Mouse (Mus musculus): ENCODE measurements at regions not wholly inside any gene's neighbourhood (a gene's known extent, or its start where the extent isn't known, plus 50 kb on each side); places are given as distances from the start of the nearest gene placed in this dataset.

DNA sequence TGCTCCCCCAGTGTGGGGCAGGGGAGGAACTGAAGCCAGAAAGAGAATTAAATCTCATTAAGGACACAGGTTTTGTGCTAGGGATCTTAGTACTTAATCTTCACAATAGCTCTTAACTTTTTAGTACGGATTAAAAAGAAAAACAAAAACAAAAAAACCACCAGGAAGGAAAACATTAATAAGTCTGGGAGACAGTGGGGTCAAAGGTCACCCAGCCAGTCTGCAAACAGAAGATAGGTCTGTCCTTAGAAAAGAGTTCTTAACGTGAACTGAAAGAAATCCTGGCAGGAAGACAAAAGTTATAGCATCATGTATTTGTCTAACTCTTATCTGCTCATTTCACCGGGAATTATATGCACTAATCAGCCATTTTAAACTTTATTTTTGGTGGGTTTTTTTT is 158.8 kb upstream of the Ell2 start:
- 35% methylated on average over 3 of the region's 3 CpGs for WGBS
- H3K36me3 ChIP-seq (ENCODE audit: control insufficient read depth, insufficient read depth, low read length) = no peaks in the 10 kb centered on the region
- H3K4me3 ChIP-seq (ENCODE audit: low read depth, low read length) = no peak overlapping the region
- no peaks in the 10 kb centered on the region for H3K27me3 ChIP-seq (ENCODE audit: control insufficient read depth, insufficient read depth, low read length)
- no peak overlapping the region for H3K27ac ChIP-seq (ENCODE audit: low read depth, low read length)
- H3K4me1 ChIP-seq (replicated peaks; ENCODE audit: control insufficient read depth, insufficient read depth, low read length) = no peaks in the 10 kb centered on the region
- H3K9ac ChIP-seq (ENCODE audit: low read length) = no peak overlapping the region
- no peaks in the 10 kb centered on the region for H3K9me3 ChIP-seq (ENCODE audit: control insufficient read depth, low read length)
- ATAC-seq (replicated peaks; ENCODE audit: low FRiP score) (no peak), DNase-seq (ENCODE audit: low spot score) (no peak)
- no peak overlapping the region for H3K4me2 ChIP-seq (ENCODE audit: low read depth, low read length, severe bottlenecking)

DNA sequence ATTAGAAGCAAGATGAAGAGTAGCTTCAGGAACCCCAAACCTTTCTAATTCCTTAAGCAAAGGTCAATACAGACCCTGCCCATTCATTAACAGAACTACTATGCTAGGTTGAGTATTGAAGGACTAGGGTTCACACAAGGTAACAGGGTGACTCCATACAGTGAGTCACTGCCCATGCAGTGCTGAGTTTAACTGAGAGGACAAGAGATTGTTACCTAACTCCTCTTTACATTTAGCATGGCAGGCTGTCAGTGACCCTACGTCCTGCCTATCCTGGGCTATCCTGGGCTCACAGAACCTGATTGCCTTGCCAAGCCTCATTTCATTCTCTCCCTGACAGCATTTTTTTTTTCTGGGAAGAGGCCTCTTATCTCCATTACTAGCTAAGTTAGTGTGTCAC is 127.6 kb upstream of the Ell2 start:
- 77% methylated on average over 1 of the region's 1 CpGs for WGBS

DNA sequence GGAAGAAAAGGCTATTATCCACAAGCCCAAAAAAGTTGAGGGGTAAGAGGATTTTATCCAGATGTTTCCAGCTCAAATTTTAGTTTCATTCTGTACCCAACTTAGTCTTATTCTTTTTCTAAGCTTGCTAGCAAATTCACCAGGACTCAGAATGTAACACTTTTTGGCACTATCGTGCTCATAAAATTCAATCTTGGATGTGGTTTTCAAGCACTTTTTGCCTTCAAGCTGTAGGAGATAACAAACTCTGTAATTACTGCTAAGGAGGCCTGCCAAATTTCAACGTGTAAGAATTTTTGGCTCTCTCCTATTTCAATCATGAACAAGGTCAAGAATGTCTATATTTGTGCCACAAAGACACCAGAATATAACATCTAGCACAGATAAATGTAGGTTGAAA is 115.7 kb upstream of the Ell2 start:
- no peak overlapping the region for H3K4me3 ChIP-seq (ENCODE audit: low read depth, low read length)
- H3K36me3 ChIP-seq (ENCODE audit: control insufficient read depth, insufficient read depth, low read length) = no peaks in the 10 kb centered on the region
- no peak overlapping the region for H3K9ac ChIP-seq (ENCODE audit: low read length)
- no peak overlapping the region for H3K4me2 ChIP-seq (ENCODE audit: low read depth, low read length, severe bottlenecking)
- no peaks in the 10 kb centered on the region for H3K4me1 ChIP-seq (replicated peaks; ENCODE audit: control insufficient read depth, insufficient read depth, low read length)
- 84% methylated on average over 2 of the region's 2 CpGs for WGBS
- DNase-seq (ENCODE audit: low spot score) (no peak), ATAC-seq (replicated peaks; ENCODE audit: low FRiP score) (no peak)
- no peaks in the 10 kb centered on the region for H3K9me3 ChIP-seq (ENCODE audit: control insufficient read depth, low read length)
- no peaks in the 10 kb centered on the region for H3K27me3 ChIP-seq (ENCODE audit: control insufficient read depth, insufficient read depth, low read length)
- H3K27ac ChIP-seq (ENCODE audit: low read depth, low read length) = no peak overlapping the region

More for the DNA sequence above, 127.6 kb upstream of the Ell2 start:
- Histone ChIP-seq H3K4me3 (ENCODE audit: low read depth, low read length) (no peak overlapping the region), H3K27me3 (ENCODE audit: control insufficient read depth, insufficient read depth, low read length) (no peaks in the 10 kb centered on the region), H3K27ac (ENCODE audit: low read depth, low read length) (no peak overlapping the region), H3K4me2 (ENCODE audit: low read depth, low read length, severe bottlenecking) (no peak overlapping the region), H3K36me3 (ENCODE audit: control insufficient read depth, insufficient read depth, low read length) (no peaks in the 10 kb centered on the region), H3K4me1 (replicated peaks; ENCODE audit: control insufficient read depth, insufficient read depth, low read length) (no peaks in the 10 kb centered on the region), H3K9me3 (ENCODE audit: control insufficient read depth, low read length) (no peaks in the 10 kb centered on the region), H3K9ac (ENCODE audit: low read length) (no peak overlapping the region)
- DNase-seq (ENCODE audit: low spot score) (no peak), ATAC-seq (replicated peaks; ENCODE audit: low FRiP score) (no peak)

DNA sequence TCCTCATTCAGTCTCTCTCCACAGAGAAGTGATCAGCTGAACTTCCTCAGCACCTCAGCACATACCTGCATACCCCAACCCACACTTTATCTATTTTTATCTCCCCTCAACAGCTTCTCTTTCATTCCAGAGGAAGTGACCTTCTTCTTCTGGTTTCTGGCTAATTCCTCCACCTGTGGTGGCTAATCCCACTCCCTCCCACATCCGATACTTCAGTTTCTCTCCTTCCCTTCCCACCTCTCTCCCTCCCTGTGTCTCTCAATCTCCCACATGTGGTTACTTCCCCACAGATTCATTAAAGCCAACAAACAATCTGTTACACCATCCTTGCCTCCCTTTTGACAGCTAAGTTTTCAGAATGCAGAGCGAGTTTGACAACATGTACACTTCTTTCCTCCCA is 109.7 kb upstream of the Ell2 start:
- Histone ChIP-seq H3K4me3 (ENCODE audit: low read depth, low read length) (no peak overlapping the region), H3K9me3 (ENCODE audit: control insufficient read depth, low read length) (no peaks in the 10 kb centered on the region), H3K9ac (ENCODE audit: low read length) (no peak overlapping the region), H3K4me2 (ENCODE audit: low read depth, low read length, severe bottlenecking) (no peak overlapping the region), H3K27me3 (ENCODE audit: control insufficient read depth, insufficient read depth, low read length) (no peaks in the 10 kb centered on the region), H3K27ac (ENCODE audit: low read depth, low read length) (no peak overlapping the region), H3K36me3 (ENCODE audit: control insufficient read depth, insufficient read depth, low read length) (no peaks in the 10 kb centered on the region), H3K4me1 (replicated peaks; ENCODE audit: control insufficient read depth, insufficient read depth, low read length) (no peaks in the 10 kb centered on the region)
- ATAC-seq (replicated peaks; ENCODE audit: low FRiP score) (no peak), DNase-seq (ENCODE audit: low spot score) (no peak)
- WGBS = 84% methylated on average over 2 of the region's 2 CpGs

- DNase-seq (ENCODE audit: low spot score) (no peak), ATAC-seq (replicated peaks; ENCODE audit: low FRiP score) (no peak)
- Histone ChIP-seq H3K27ac (ENCODE audit: low read depth, low read length) (no peak overlapping the region), H3K4me1 (replicated peaks; ENCODE audit: control insufficient read depth, insufficient read depth, low read length) (no peaks in the 10 kb centered on the region), H3K4me2 (ENCODE audit: low read depth, low read length, severe bottlenecking) (no peak overlapping the region), H3K4me3 (ENCODE audit: low read depth, low read length) (no peak overlapping the region), H3K9me3 (ENCODE audit: control insufficient read depth, low read length) (no peaks in the 10 kb centered on the region), H3K27me3 (ENCODE audit: control insufficient read depth, insufficient read depth, low read length) (no peaks in the 10 kb centered on the region), H3K9ac (ENCODE audit: low read length) (no peak overlapping the region), H3K36me3 (ENCODE audit: control insufficient read depth, insufficient read depth, low read length) (no peaks in the 10 kb centered on the region)
Measured at GRCm38 (mm10) chr13:75598186-75598585, 108.4 kb upstream of the Ell2 start.

- DNase-seq (ENCODE audit: low spot score) (no peak), ATAC-seq (replicated peaks; ENCODE audit: low FRiP score) (no peak)
- Histone ChIP-seq H3K36me3 (ENCODE audit: control insufficient read depth, insufficient read depth, low read length) (no peaks in the 10 kb centered on the region), H3K9me3 (ENCODE audit: control insufficient read depth, low read length) (no peaks in the 10 kb centered on the region), H3K27ac (ENCODE audit: low read depth, low read length) (no peak overlapping the region), H3K4me2 (ENCODE audit: low read depth, low read length, severe bottlenecking) (no peak overlapping the region), H3K9ac (ENCODE audit: low read length) (no peak overlapping the region), H3K27me3 (ENCODE audit: control insufficient read depth, insufficient read depth, low read length) (no peaks in the 10 kb centered on the region), H3K4me1 (replicated peaks; ENCODE audit: control insufficient read depth, insufficient read depth, low read length) (no peaks in the 10 kb centered on the region), H3K4me3 (ENCODE audit: low read depth, low read length) (no peak overlapping the region)
- 95% methylated on average over 1 of the region's 1 CpGs for WGBS
Measured at GRCm38 (mm10) chr13:75598675-75599074, 107.9 kb upstream of the Ell2 start.

DNA sequence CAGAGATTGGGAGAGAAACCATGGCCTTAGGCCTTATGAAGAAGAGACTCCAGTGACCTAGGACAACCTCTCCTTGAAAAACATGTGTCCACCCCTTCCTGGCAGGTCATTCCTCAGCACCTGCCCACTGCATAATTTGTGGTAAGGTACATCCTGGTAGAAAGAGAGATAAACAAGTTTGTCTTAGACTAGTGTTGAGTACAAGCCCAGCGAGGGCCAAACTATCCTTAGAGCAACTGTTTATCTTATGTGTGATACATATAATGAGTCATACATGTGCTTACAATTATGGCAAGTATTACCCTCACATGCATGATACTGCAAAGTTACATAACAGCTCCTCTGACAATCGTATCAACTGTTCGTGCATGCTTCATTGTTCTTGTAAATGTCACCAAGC is 83.3 kb upstream of the Ell2 start:
- Histone ChIP-seq H3K9me3 (ENCODE audit: control insufficient read depth, low read length) (no peaks in the 10 kb centered on the region), H3K9ac (ENCODE audit: low read length) (no peak overlapping the region), H3K36me3 (ENCODE audit: control insufficient read depth, insufficient read depth, low read length) (no peaks in the 10 kb centered on the region), H3K4me3 (ENCODE audit: low read depth, low read length) (no peak overlapping the region), H3K27me3 (ENCODE audit: control insufficient read depth, insufficient read depth, low read length) (no peaks in the 10 kb centered on the region), H3K4me1 (replicated peaks; ENCODE audit: control insufficient read depth, insufficient read depth, low read length) (no peaks in the 10 kb centered on the region), H3K27ac (ENCODE audit: low read depth, low read length) (no peak overlapping the region), H3K4me2 (ENCODE audit: low read depth, low read length, severe bottlenecking) (no peak overlapping the region)
- DNase-seq (ENCODE audit: low spot score) (no peak), ATAC-seq (replicated peaks; ENCODE audit: low FRiP score) (no peak)
- 89% methylated on average over 3 of the region's 3 CpGs for WGBS

GRCm38 (mm10) chr13:75627405-75627804 is 79.2 kb upstream of the Ell2 start:
- Histone ChIP-seq H3K9ac (ENCODE audit: low read length) (no peak overlapping the region), H3K9me3 (ENCODE audit: control insufficient read depth, low read length) (no peaks in the 10 kb centered on the region), H3K4me2 (ENCODE audit: low read depth, low read length, severe bottlenecking) (no peak overlapping the region), H3K4me3 (ENCODE audit: low read depth, low read length) (no peak overlapping the region), H3K27me3 (ENCODE audit: control insufficient read depth, insufficient read depth, low read length) (no peaks in the 10 kb centered on the region), H3K36me3 (ENCODE audit: control insufficient read depth, insufficient read depth, low read length) (no peaks in the 10 kb centered on the region), H3K4me1 (replicated peaks; ENCODE audit: control insufficient read depth, insufficient read depth, low read length) (no peaks in the 10 kb centered on the region), H3K27ac (ENCODE audit: low read depth, low read length) (no peak overlapping the region)
- ATAC-seq (replicated peaks; ENCODE audit: low FRiP score) (no peak), DNase-seq (ENCODE audit: low spot score) (no peak)
- WGBS = 86% methylated on average over 1 of the region's 1 CpGs

- no peaks in the 10 kb centered on the region for H3K9me3 ChIP-seq (ENCODE audit: control insufficient read depth, low read length)
- WGBS = 76% methylated on average over 1 of the region's 1 CpGs
- ATAC-seq (replicated peaks; ENCODE audit: low FRiP score) = no peak
Measured at GRCm38 (mm10) chr13:75631048-75631447, 75.5 kb upstream of the Ell2 start.

More at GRCm38 (mm10) chr13:75631048-75631447, 75.5 kb upstream of the Ell2 start:
- Histone ChIP-seq H3K4me2 (ENCODE audit: low read depth, low read length, severe bottlenecking) (no peak overlapping the region), H3K9ac (ENCODE audit: low read length) (no peak overlapping the region), H3K4me1 (replicated peaks; ENCODE audit: control insufficient read depth, insufficient read depth, low read length) (no peaks in the 10 kb centered on the region), H3K27ac (ENCODE audit: low read depth, low read length) (no peak overlapping the region), H3K27me3 (ENCODE audit: control insufficient read depth, insufficient read depth, low read length) (no peaks in the 10 kb centered on the region), H3K36me3 (ENCODE audit: control insufficient read depth, insufficient read depth, low read length) (no peaks in the 10 kb centered on the region), H3K4me3 (ENCODE audit: low read depth, low read length) (no peak overlapping the region)
- DNase-seq (ENCODE audit: low spot score) = no peak
